Mouse (Mus musculus): ENCODE results near the gene Foxr1. TPM values are rescaled to one million over a fixed set of nuclear protein-coding genes. Genes with fewer than 3 reads are reported as not detected.
A peak's percentile ranks its signal among the peaks of the same experiment; 100 is the strongest.
"Not testable (repeated sequence)": the region's sequence is repeated elsewhere in the genome, so short reads cannot be mapped to it uniquely, and the experiment has no call there.

Gene Foxr1
- polyA plus RNA-seq, 1 experiment from 2014 or later, result not detected

GRCm38 (mm10) chr9:44435747-44436146 is 5.2 kb downstream of the Foxr1 start:
- TF ChIP-seq CTCF (IDR thresholded peaks at IDR 0.05) (no peak), EP300 (IDR thresholded peaks at IDR 0.05) (no peak)
- DNase-seq (ENCODE audit: low spot score) (peak; percentile 41), ATAC-seq (no peak)
- Histone ChIP-seq H3K4me2 (replicated peaks; ENCODE audit: low read depth, low read length) (no peak overlapping the region), H3K27ac (ENCODE audit: low read length) (no peak overlapping the region), H3K4me1 (ENCODE audit: insufficient read depth, low read depth, low read length) (no peaks in the 10 kb centered on the region), H3K9me3 (ENCODE audit: low read length) (no peaks in the 10 kb centered on the region), H3K27me3 (replicated peaks; ENCODE audit: insufficient read depth, low read length) (no peaks in the 10 kb centered on the region), H3K9ac (replicated peaks; ENCODE audit: low read depth) (no peak overlapping the region), H3K4me3 (ENCODE audit: low read depth, low read length) (no peak overlapping the region), H3K36me3 (ENCODE audit: insufficient read depth, low read length) (no peaks in the 10 kb centered on the region)
- WGBS, result 73% methylated on average over 5 of the region's 6 CpGs

GRCm38 (mm10) chr9:44432577-44433185 is 8.3 kb downstream of the Foxr1 start:
- no peaks in the 10 kb centered on the region for H3K27me3 ChIP-seq (replicated peaks; ENCODE audit: insufficient read depth, low read length)
- ATAC-seq (no peak), DNase-seq (ENCODE audit: low spot score) (no peak)
- H3K9ac ChIP-seq (replicated peaks; ENCODE audit: low read depth), result no peak overlapping the region
- no peak overlapping the region for H3K4me2 ChIP-seq (replicated peaks; ENCODE audit: low read depth, low read length)
- whole genome bisulfite sequencing, result 37% methylated on average over 5 of the region's 5 CpGs
- no peak overlapping the region for H3K4me3 ChIP-seq (ENCODE audit: low read depth, low read length)
- TF ChIP-seq EP300 (IDR thresholded peaks at IDR 0.05), result no peak
- peak; percentile 10; the same call in 1 of the 2 replicates for TF ChIP-seq CTCF (IDR thresholded peaks at IDR 0.05)
- no peaks in the 10 kb centered on the region for H3K4me1 ChIP-seq (ENCODE audit: insufficient read depth, low read depth, low read length)
- H3K27ac ChIP-seq (ENCODE audit: low read length), result no peak overlapping the region
- H3K36me3 ChIP-seq (ENCODE audit: insufficient read depth, low read length), result no peaks in the 10 kb centered on the region
- H3K9me3 ChIP-seq (ENCODE audit: low read length), result no peaks in the 10 kb centered on the region

DNA sequence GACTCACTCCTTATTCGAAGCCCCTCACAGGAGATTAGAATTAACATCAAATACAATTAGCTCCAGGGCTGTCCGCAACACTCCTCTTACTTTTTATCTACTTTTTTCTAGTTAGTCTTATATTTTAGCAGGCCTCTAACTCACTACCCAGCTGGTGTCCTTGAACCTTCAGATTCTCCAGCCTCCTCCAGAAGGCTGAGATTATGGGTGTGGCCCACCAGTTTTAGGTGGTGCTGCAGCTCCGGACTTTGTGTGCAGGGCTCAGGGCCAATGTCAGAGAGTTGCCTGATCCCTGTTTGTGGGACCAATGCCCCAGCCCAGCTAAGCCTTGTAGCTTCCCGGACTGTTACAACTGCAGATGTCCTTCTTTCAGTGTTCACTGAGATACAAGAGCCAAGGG is 17.4 kb downstream of the Foxr1 start:
- no peak overlapping the region for H3K4me3 ChIP-seq (ENCODE audit: low read depth, low read length)
- no peak overlapping the region for H3K4me2 ChIP-seq (replicated peaks; ENCODE audit: low read depth, low read length)
- H3K4me1 ChIP-seq (ENCODE audit: insufficient read depth, low read depth, low read length), result no peaks in the 10 kb centered on the region
- H3K9ac ChIP-seq (replicated peaks; ENCODE audit: low read depth), result no peak overlapping the region
- ATAC-seq (no peak), DNase-seq (ENCODE audit: low spot score) (no peak)
- WGBS, result 71% methylated on average over 4 of the region's 4 CpGs
- no peaks in the 10 kb centered on the region for H3K36me3 ChIP-seq (ENCODE audit: insufficient read depth, low read length)
- H3K9me3 ChIP-seq (ENCODE audit: low read length), result no peaks in the 10 kb centered on the region
- no peak overlapping the region for H3K27ac ChIP-seq (ENCODE audit: low read length)
- no peak for TF ChIP-seq EP300 (IDR thresholded peaks at IDR 0.05)
- TF ChIP-seq CTCF (IDR thresholded peaks at IDR 0.05), result no peak
- no peaks in the 10 kb centered on the region for H3K27me3 ChIP-seq (replicated peaks; ENCODE audit: insufficient read depth, low read length)

DNA sequence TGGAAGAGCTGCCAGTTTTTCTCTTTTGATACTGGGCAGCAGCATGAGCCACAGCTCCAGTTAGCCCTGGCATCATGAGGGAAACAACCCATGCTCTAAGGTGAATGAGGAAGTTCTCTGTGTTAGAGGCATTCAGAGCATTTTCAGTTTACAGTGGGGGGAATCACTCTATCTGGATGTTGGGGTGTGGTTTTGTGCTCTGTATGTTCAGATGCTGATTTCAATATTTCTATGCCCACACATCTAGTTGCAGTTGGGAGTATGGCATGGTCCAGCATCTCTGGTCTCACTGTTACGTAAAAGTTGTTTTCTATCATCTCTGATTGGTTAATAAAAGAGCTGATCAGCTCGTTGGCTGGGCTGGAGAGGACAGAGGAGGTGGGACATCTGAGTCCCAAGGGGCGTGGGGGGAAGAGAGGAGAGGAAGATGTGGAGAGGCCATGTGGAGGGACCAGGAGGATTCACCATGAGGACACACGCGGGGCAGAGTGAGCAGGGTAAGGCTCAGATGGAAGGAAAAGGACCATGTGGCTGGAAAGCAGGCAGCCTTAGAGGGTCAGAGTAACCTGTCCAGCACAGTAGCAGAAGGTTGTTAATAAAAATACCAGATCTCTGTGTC is 20.5 kb downstream of the Foxr1 start:
- no peak for DNase-seq (ENCODE audit: low spot score)
- H3K4me2 ChIP-seq (replicated peaks; ENCODE audit: low read depth, low read length), result no peak overlapping the region
- H3K9ac ChIP-seq (replicated peaks; ENCODE audit: low read depth), result no peak overlapping the region
- TF ChIP-seq EP300 (IDR thresholded peaks at IDR 0.05) (no peak), CTCF (IDR thresholded peaks at IDR 0.05) (no peak)
- H3K27ac ChIP-seq (ENCODE audit: low read length), result no peak overlapping the region
- peaks cover 8% of the 10 kb centered on the region; the same call in 1 of the 2 replicates for H3K4me1 ChIP-seq (ENCODE audit: insufficient read depth, low read depth, low read length)
- H3K36me3 ChIP-seq (ENCODE audit: insufficient read depth, low read length), result no peaks in the 10 kb centered on the region
- no peaks in the 10 kb centered on the region for H3K9me3 ChIP-seq (ENCODE audit: low read length)
- WGBS, result 61% methylated on average over 5 of the region's 5 CpGs
- no peak overlapping the region for H3K4me3 ChIP-seq (ENCODE audit: low read depth, low read length)
- no peak for ATAC-seq
- no peaks in the 10 kb centered on the region for H3K27me3 ChIP-seq (replicated peaks; ENCODE audit: insufficient read depth, low read length)

DNA sequence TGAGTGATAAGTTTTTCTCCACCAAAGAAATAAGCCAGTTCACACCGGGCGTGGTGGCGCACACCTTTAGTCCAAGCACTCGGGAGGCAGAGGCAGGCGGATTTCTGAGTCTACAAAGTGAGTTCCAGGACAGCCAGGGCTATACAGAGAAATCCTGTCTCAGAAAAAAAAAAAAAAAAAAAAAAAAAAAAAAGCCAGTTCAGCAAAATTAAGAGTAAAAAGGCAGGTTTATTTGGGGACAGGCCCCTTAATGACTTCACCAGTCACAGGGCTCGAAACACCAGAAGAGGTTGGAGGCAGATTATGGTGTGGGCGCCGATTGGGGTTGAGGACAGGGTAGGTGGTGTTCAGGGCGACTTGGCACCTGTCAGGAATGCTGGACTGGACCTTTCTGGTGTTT is 21.2 kb downstream of the Foxr1 start:
- DNase-seq (ENCODE audit: low spot score); H3K9ac ChIP-seq (replicated peaks; ENCODE audit: low read depth); H3K4me1 ChIP-seq (ENCODE audit: insufficient read depth, low read depth, low read length); H3K36me3 ChIP-seq (ENCODE audit: insufficient read depth, low read length); H3K4me3 ChIP-seq (ENCODE audit: low read depth, low read length); H3K4me2 ChIP-seq (replicated peaks; ENCODE audit: low read depth, low read length); H3K27me3 ChIP-seq (replicated peaks; ENCODE audit: insufficient read depth, low read length); ATAC-seq; H3K27ac ChIP-seq (ENCODE audit: low read length); H3K9me3 ChIP-seq (ENCODE audit: low read length): not testable (repeated sequence)
- 91% methylated on average over 9 of the region's 9 CpGs for WGBS

DNA sequence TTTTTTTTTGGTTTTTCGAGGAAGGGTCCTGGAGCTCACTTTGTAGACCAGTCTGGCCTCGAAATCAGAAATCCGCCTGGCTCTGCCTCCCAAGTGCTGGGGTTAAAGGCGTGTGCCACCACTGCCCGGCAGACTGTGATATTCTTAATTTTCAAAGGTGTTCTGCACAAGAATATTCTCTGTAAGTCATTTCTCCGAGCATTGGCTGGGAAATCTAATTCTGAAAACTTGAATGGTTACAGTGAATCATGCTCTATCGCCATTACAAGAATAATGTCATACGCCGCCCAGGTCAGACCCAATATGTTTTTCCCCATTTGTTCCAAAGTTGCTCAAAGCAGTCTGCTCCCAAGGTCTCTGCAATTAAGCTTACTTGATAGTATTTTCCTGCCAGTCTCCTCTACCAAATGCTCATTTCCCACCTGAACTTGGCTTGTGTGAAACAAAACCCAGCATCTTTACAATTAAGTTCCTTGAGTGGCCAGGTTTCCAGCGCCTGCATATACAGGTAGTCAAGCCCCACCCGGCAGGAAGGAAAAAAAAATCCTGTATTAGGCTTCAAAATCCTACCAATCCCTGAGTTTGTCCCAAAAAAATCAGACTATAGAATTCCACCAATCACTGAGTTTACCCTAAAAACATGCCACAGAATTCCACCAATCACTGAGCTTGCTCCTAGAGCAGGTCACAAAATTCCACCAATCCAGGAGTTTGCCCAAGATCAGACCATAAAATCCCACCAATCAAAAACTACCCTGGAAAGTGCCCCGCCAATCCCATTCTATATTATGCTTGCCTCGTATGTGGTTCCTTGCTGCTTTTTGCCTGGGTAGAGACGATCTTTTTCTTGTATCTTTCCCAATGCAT is 22.2 kb downstream of the Foxr1 start, which contains the start of gene Ccdc84:
Ccdc84 (minus strand) TSS at position 51 of the 867 bp plus-strand sequence.
- no peaks in the 10 kb centered on the region; the same call in 1 of the 2 replicates for H3K36me3 ChIP-seq (ENCODE audit: insufficient read depth, low read length)
- H3K4me1 ChIP-seq (ENCODE audit: insufficient read depth, low read depth, low read length), result peaks cover 8% of the 10 kb centered on the region; the same call in 1 of the 2 replicates
- H3K27me3 ChIP-seq (replicated peaks; ENCODE audit: insufficient read depth, low read length), result no peaks in the 10 kb centered on the region
- DNase-seq (ENCODE audit: low spot score) (no peak), ATAC-seq (no peak)
- peak within 1 kb of the TSS; percentile 53 for H3K9ac ChIP-seq (replicated peaks; ENCODE audit: low read depth)
- TF ChIP-seq CTCF (IDR thresholded peaks at IDR 0.05), result no peak
- no peak for TF ChIP-seq EP300 (IDR thresholded peaks at IDR 0.05)
- H3K4me3 ChIP-seq (ENCODE audit: low read depth, low read length), result peak within 1 kb of the TSS; percentile 77
- peak within 1 kb of the TSS; percentile 87 for H3K4me2 ChIP-seq (replicated peaks; ENCODE audit: low read depth, low read length)
- no peaks in the 10 kb centered on the region for H3K9me3 ChIP-seq (ENCODE audit: low read length)
- WGBS, result 75% methylated on average over 14 of the region's 14 CpGs
- H3K27ac ChIP-seq (ENCODE audit: low read length), result peak within 1 kb of the TSS; percentile 78
